Mouse (Mus musculus) heart, adult 8-10 months (tissue): ENCODE measurements at regions not wholly inside any gene's neighbourhood (a gene's known extent, or its start where the extent isn't known, plus 50 kb on each side); places are given as distances from the start of the nearest gene placed in this dataset.
A peak's percentile ranks its signal among the peaks of the same experiment; 100 is the strongest.

Source experiments
- DNase-seq: peaks from one replicate; pipeline ENCODE4 v3.0.0; 2022; ENCODE audit warnings: low spot score

- no peak for DNase-seq
Measured at GRCm38 (mm10) chr4:95310410-95310809, 246.9 kb upstream of the Fggy start.

GRCm38 (mm10) chr4:95317821-95318290, 239.5 kb upstream of the Fggy start:
- DNase-seq: peak; percentile 90

- DNase-seq: no peak
Measured at GRCm38 (mm10) chr4:95318561-95318960, 238.7 kb upstream of the Fggy start.

GRCm38 (mm10) chr4:95319036-95319435, 238.3 kb upstream of the Fggy start:
- DNase-seq: peak; percentile 30

GRCm38 (mm10) chr4:95325861-95326260, 231.4 kb upstream of the Fggy start:
- DNase-seq: no peak

GRCm38 (mm10) chr4:95339822-95340221, 217.5 kb upstream of the Fggy start:
- no peak for DNase-seq

- DNase-seq: no peak
Measured at GRCm38 (mm10) chr4:95340926-95341325, 216.4 kb upstream of the Fggy start.

GRCm38 (mm10) chr4:95346722-95347197, 210.5 kb upstream of the Fggy start:
- peak; percentile 45 for DNase-seq

- no peak for DNase-seq
Measured at GRCm38 (mm10) chr4:95347436-95347835, 209.9 kb upstream of the Fggy start.

- no peak for DNase-seq
Measured at GRCm38 (mm10) chr4:95348405-95349123, 208.7 kb upstream of the Fggy start.

GRCm38 (mm10) chr4:95353894-95354319, 203.4 kb upstream of the Fggy start:
- DNase-seq: peak; percentile 65

GRCm38 (mm10) chr4:95358674-95359073, 198.6 kb upstream of the Fggy start:
- DNase-seq: no peak

GRCm38 (mm10) chr4:95360336-95360967, 196.9 kb upstream of the Fggy start:
- DNase-seq: no peak

- DNase-seq: no peak
Measured at GRCm38 (mm10) chr4:95364376-95365082, 192.8 kb upstream of the Fggy start.

GRCm38 (mm10) chr4:95376386-95376785, 180.9 kb upstream of the Fggy start:
- no peak for DNase-seq

- peak; percentile 49 for DNase-seq
Measured at GRCm38 (mm10) chr4:95377222-95378134, 179.8 kb upstream of the Fggy start.

- DNase-seq: peak; percentile 48
Measured at GRCm38 (mm10) chr4:95378645-95379044, 178.7 kb upstream of the Fggy start.

- no peak for DNase-seq
Measured at GRCm38 (mm10) chr4:95383216-95383892, 174.0 kb upstream of the Fggy start.

GRCm38 (mm10) chr4:95385552-95385951, 171.8 kb upstream of the Fggy start:
- peak; percentile 23 for DNase-seq

- no peak for DNase-seq
Measured at GRCm38 (mm10) chr4:95386021-95386420, 171.3 kb upstream of the Fggy start.

- peak; percentile 48 for DNase-seq
Measured at GRCm38 (mm10) chr4:95388556-95388955, 168.8 kb upstream of the Fggy start.
